Mouse (Mus musculus): ENCODE results near the gene Anks1b.

DNA sequence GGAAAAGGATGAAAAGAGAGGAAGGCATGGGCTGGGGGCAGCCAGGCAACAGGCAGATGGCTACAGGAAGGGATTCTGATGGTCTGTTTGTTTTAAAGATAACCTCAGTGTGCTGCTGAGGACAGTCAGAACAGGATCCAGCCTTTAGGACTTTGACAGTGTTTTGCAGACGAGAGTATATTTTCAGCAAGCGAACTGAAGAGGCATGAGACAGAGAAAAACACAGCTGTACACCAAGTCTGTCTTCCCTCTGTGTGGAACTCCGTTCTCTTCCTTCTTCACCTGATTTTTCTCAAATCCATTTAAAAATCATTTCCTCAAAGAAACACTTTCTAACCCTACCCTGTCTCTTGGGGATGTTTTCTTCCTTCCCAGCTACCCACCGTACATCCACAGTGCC, 710.7 kb downstream of the Anks1b start:
- no peak for TF ChIP-seq CTCF (IDR thresholded peaks at IDR 0.05 in 2 of 3, conservative IDR thresholded peaks at IDR 0.05 in 1 of 3; ENCODE audit: control insufficient read depth in 1 of 3, insufficient read depth in 1 of 3, low read depth in 2 of 3, low read length in 3 of 3, poor library complexity in 1 of 3, severe bottlenecking in 1 of 3)
- TF ChIP-seq MXI1 (IDR thresholded peaks at IDR 0.05; ENCODE audit: low read depth, low read length): no peak
- TF ChIP-seq HCFC1 (IDR thresholded peaks at IDR 0.05; ENCODE audit: low read depth, low read length): no peak
- TF ChIP-seq EP300 (IDR thresholded peaks at IDR 0.05; ENCODE audit: low read depth in 1 of 2, low read length in 2 of 2): no peak
- no peak for TF ChIP-seq SMC3 (IDR thresholded peaks at IDR 0.05; ENCODE audit: low read depth, low read length)
